Mouse (Mus musculus): ENCODE results near the gene Acoxl. TPM values are rescaled to one million over a fixed set of nuclear protein-coding genes. Genes with fewer than 3 reads are reported as not detected.

The Acoxl gene
- total RNA-seq, 2 experiments from 2014 or later, result not detected

GRCm38 (mm10) chr2:127933531-127933931 is 94.9 kb downstream of the Acoxl start:
- peak; percentile 14 to 46 for DNase-seq (ENCODE audit: low spot score in 2 of 2)

GRCm38 (mm10) chr2:127937079-127937478 is 98.4 kb downstream of the Acoxl start:
- DNase-seq (ENCODE audit: low spot score in 2 of 2), result no peak

- DNase-seq (ENCODE audit: low spot score in 2 of 2), result no peak
These were observed 100.5 kb downstream of the Acoxl start for GRCm38 (mm10) chr2:127939206-127939605.

DNA sequence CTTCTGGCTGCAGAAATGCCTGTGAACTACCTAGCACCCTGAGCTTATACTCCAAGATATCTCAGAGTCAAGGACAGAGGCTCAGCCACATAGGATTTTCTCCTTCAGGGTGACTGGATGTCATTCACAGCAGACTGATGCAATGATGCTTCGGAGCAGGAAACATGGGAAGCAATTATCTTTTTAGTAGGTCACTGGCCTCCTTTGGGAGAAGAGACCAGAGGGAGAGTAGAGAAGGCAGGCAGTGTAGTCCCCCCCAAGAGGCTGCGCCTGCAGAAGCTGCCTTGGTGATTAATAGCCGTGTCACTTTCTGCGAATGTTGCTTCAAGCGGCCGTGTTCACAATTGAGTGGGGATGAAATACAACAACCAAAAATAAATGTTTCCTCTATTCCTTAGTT is 121.9 kb downstream of the Acoxl start:
- peak; percentile 3 to 23 for DNase-seq (ENCODE audit: low spot score in 2 of 2)

DNA sequence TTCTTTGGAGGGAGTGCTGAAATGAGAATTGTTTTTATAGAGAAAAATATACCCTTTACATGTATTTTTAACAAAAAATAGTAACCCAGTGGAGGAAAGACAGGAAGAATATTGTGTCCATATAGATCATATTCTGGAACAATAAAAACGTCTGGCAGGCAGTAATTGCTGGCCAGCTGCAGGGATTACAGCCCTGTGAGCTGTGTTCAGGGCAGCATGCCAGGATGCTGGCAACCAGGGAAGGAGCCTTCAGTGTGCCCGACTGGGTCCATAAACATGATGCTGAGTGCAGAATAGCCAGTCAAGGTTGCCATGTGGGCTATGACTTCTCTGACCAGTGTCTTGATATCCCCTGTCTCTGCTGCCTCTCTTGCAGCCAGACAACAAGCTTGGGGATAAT is 122.5 kb downstream of the Acoxl start:
- DNase-seq (ENCODE audit: low spot score in 2 of 2), result peak; percentile 7 to 47

DNA sequence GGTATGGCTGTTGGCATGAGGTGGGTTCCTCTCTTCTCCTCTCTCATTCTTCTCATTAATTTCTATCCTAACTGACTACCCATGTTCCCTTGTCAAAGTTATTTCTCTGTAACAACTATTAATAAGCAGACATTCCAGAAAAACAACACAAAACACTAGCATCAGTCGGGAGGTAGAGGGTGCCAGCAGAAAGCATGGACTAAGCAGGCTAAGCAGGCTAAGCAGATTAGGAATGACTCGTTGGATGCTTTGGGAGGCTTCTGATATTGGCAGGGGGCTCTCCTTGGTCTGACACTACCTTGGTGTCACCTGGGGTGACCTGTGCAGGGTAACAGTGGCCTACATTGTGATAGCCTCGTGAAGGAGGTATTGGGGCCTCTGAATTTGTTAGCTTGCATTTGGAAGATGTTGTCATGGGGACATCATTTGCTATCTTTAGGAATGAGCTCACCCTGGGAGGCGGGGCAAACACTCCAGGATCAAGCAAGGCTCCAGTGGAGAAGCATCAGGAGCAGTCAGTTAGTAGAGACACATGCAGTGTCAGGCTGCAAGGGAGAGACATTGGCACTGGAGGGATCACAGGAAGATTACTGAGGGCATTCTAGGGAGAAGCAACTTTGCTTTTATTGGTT is 123.2 kb downstream of the Acoxl start:
- DNase-seq (ENCODE audit: low spot score in 2 of 2), result peak; percentile 45 to 72

- peak in 1 of 2 experiments; percentile 20 for DNase-seq (ENCODE audit: low spot score in 2 of 2)
These were observed 130.3 kb downstream of the Acoxl start for GRCm38 (mm10) chr2:127968944-127969343.

DNA sequence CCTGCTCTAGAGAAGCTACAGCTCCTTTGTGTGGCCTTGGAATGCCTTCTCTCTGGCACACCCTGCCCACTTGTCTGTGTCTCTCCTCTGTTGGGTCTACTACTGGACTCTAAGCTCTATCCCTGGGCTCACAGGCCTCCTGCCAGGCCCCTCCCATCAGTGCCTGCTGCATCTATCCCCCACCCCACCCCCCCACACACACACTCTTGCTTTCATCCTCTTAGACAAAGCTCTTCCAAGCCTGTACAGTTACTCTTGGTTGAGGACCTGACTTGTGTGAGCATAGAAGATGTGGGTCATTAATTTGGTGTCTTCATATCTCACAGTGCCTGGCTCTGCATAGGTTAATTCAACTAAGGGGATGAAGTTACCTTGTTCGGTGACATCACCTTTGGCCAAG is 137.6 kb downstream of the Acoxl start:
- DNase-seq (ENCODE audit: low spot score in 2 of 2), result no peak

DNA sequence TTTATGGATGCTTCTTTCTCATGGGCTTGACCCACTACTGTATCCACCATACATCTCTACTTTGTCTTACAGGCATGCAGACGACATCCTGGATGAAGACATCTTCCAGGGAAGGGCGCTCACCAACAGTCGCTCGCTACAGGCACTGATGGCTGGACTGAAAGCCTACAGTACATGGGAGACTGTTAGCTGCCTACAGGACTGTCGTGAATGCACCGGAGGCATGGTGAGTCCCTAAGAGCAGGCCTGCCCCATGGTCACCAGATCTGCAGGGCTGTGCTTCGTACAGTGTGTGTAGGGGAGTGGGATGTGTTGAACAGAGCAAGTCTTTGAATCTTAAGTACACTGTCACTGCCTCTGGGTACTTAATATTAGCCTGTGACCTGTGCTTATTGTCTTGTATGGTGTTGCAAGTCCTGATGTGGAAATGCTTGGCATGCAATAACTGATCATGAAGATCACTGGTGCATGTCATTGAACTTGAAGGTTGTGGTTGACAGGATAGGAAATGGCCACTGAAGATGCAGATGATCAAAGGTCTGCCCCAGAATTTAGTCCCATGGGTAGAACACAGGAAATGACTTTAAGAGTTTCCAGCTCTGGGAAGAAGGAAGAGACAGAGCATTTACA is 140.0 kb downstream of the Acoxl start:
- no peak for DNase-seq (ENCODE audit: low spot score in 2 of 2)

- DNase-seq (ENCODE audit: low spot score in 2 of 2), result no peak
These were observed 143.9 kb downstream of the Acoxl start for GRCm38 (mm10) chr2:127982610-127983009.

DNA sequence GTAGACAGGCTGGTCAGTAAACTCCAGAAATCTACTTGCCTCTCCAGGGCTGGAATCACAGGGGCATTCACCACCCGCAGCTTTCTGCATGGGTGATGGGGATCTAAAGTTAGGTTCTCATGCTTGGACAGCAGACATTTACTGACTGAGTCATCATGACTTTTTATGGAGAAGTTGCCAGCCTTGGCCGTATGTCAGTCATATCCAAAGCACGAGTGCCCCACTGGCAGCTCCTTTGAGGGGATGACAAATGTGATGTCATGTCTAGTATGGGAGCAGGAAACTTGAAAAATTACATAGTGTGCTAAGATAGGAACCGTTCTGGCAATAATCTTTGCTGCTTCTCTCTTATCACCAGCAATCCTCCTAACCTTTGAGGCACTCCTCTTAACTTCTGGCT is 144.6 kb downstream of the Acoxl start:
- no peak for DNase-seq (ENCODE audit: low spot score in 2 of 2)

- DNase-seq (ENCODE audit: low spot score in 2 of 2), result no peak
These were observed 145.3 kb downstream of the Acoxl start for GRCm38 (mm10) chr2:127983981-127984380.

DNA sequence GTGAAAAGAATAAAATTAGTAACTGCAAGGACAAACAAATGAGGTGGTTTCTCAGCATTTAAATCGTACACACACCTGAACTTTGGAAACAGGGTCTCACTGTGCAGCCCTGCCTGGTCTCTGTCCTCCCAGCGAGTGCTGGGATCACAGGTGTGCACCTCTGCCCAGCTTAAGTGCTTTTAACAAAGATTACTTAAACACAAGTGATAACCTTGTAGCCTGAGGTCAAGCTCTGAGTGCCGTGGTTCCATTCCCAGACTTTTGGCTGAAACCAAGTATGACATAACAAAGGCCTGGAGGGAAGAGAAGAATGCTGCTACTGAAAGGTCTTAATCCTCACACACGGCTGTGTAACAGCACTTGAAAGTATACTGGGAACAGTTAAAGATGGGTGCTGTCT is 149.0 kb downstream of the Acoxl start:
- DNase-seq (ENCODE audit: low spot score in 2 of 2), result no peak

DNA sequence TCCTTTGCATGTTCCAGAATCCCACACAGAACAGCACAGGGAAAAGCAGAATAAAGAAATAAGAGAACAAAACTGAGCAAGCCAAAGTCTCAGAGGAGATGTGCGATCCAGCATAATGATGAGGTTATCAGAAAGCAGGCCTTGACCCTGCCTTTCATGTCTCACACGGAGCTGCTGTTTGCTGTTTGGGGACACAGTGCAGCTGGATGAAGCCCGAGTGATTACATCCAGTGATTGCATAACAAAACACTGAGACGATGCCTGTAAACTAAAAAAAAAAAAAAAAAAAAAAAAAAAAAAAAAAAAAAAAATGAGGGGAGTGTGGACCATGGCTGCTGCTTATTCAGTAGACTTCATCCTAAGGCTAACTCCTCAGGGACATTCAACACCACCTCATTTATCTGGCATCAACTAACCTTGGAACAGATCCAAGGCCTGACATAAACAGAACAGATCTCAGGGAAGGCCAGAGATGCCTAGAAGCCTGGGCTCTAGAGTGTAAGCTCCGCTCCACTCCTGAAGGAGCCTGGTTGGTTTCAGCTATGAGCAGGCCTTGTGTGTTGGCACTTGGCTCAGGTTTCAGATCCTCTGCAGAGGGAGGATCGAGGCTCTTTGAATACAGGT is 152.3 kb downstream of the Acoxl start:
- DNase-seq (ENCODE audit: low spot score in 2 of 2), result no peak

DNA sequence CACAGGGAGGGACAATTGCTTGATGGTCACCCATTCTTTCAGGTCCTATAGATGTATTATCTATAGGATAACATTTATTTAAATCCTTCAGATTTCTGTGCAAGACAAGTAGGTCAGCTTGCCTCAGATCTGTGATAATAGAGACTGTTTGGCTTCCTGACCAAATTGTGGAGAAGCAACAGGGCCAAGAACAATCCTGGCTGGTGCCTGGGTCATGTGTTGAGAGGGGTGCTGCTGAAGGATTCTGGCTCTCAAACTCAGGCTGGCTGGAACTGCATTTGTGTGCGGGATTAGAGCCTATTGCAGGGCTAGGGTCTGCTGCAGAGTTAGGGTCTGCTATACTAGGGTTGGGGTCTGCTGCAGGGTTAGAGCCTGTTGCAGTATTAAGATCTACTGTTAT is 153.0 kb downstream of the Acoxl start:
- DNase-seq (ENCODE audit: low spot score in 2 of 2), result no peak

DNA sequence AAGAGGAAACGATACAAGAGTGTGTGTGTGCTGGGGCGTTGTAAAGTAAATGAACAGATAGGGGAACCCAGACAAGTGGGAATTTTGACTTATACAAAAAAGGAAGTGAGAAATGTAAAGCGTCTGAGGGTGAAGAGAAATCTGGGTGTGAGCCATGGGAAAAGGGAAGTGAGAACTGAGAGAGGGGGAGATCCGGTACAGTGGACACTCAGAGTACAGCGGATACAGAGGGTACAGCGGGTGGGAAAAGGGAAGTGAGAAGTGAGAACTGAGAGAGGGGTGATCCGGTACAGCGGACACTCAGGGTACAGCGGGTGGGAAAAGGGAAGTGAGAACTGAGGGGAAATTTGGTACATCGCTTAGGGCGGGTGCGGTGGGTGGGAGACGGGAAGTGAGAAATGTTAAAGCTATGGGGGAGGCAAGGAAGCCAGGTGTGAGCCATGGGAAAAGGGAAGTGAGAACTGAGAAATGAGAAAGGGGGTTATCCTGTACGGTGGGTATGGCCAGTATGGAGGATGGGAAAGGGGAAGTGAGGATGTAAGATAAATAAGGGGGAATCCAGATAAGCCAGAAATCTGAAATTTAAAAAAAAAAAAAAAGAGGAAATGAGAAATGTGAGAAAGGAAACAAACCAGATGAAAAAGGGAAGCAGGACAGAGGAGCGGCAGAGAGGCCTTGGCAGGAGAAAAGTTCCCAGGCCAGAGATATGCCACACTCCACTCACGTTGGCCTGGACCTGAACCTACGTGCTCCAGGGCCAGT is 170.2 kb downstream of the Acoxl start:
- no peak for DNase-seq (ENCODE audit: low spot score in 2 of 2)

- no peak for DNase-seq (ENCODE audit: low spot score in 2 of 2)
These were observed 175.9 kb downstream of the Acoxl start for GRCm38 (mm10) chr2:128014613-128015012.

GRCm38 (mm10) chr2:128015602-128016001 is 176.9 kb downstream of the Acoxl start:
- DNase-seq (ENCODE audit: low spot score in 2 of 2), result no peak

DNA sequence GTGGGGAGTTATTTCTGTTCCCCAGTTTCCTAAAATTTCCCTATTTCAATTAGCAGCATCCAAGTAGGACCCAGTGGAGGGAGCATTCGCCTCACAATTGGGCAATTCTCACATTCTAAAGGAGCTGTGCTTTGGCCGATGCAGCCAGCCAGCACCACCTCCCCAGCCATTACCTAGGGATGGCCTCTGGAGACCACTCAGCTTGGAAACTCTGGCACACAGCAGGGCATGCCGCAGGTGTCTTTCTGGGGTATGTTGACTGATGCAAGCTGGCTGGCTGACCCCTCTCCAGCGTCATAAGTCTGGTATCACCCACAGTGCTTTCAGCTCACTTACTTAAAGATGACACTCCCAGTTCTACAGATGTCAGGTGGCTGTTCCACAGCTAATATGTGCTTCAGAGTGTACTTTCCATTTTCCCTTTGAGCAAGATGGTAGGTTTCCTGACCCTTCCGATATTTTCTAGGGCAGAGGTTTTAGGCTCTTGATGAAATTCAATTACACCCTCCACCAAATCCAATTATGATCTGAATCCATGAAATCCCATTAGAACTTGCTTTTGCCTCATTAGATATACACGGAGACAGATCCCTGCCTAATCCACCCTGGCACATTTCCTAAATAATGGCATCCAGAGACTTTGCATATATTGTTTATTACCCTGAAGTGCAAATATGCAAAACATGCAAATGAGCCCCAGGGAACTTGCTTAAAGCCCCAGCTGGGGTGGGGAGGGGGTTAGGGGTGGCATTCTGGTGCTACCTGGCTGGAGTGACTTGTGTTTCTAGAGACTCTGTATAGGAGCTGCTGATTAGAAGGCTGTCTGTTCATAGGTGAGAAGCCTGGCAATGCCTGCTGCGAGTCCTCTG is 181.6 kb downstream of the Acoxl start:
- no peak for DNase-seq (ENCODE audit: low spot score in 2 of 2)

DNA sequence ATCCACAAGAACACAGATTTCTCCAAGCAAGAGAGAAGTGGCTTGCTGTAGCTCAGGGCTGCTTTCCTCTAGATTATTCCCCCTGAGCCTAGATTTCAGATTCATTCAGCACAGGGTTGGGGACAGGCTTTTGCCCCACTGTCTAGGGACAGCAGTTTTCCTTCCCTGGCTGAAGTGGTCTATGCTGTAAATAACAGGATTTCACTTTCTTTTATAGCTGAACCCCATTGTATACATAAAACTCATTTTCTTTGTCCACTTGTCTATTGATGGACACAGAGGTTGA is 182.2 kb downstream of the Acoxl start:
- DNase-seq (ENCODE audit: low spot score in 2 of 2), result no peak

DNA sequence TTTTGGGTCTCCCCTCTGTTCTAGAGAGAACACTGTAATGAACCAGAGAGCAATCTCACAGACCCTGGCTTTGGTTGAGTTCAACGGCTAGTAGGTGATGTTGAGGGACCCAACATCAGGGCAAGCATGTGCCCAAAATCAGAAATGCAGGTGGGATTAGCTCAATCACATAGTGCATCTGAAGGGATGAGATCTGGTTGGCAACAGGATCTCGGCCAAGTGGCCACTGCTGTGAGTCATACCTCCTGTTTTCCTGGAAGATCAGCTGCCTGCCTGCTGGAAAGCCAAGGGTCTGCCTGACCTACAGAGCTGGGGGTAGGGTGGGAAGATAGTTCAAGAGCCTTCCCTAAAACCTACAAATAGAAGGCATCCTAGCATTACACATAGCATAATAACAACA is 185.2 kb downstream of the Acoxl start:
- DNase-seq (ENCODE audit: low spot score in 2 of 2), result no peak

Measured in layer of hippocampus, adult 18-20 months (tissue).